Mouse (Mus musculus): Measurements from ENCODE around the gene Gm38392.

Gm38392 gene

DNA sequence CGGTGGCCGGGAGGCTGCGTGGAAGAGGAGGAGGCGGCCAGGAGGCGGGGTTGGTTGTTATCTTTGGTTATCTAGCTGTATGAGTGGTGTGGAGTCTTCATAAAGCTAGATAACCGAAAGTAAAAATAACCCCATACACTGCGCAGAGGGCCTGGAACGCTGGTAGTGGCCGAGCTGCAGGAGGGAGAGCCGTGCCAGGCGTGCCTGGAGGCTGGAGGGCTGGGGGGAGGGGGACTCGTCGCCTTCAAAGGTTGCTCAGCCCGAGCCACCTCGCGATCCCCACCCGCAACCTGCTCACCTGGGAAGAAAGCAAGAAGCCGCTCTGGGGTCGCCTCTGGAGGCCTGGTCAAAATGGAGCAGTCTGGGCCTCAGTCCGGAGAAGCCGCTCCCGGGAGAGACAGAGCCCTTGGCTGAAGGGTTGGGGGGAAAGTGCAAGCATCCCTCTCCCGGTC lies 71.4 kb downstream of the Gm38392 start:
- no peak for DNase-seq (ENCODE audit: low spot score)

DNA sequence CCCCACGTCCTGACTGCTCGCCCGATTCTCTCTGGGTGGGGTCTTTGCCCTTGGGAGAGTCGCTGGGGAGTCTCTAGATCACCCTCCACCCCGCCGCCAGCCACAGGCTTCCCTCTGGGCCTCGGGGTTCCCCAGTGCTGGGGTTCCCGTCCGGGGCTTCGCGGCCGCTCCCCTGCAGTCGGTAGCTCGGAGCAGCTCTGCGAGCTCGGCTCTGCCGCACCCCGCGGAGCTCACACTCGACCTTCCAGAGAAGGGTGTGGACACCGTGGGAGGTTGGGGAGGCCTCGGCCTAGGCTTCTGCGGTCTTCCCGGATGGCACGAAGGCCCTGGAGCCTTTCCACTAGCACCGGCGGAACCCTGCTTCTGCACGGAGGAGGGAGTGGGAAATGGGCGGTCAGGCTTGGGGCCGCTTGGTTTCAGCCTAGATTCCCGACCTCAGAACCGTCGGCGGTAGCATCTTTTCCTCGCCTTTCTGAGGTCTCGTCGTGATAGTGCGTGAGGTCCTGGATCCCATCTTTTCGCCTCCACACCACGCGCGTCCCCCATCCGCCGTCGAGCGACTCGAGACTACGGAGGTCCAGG lies 71.9 kb downstream of the Gm38392 start:
- no peak for DNase-seq (ENCODE audit: low spot score)

DNA sequence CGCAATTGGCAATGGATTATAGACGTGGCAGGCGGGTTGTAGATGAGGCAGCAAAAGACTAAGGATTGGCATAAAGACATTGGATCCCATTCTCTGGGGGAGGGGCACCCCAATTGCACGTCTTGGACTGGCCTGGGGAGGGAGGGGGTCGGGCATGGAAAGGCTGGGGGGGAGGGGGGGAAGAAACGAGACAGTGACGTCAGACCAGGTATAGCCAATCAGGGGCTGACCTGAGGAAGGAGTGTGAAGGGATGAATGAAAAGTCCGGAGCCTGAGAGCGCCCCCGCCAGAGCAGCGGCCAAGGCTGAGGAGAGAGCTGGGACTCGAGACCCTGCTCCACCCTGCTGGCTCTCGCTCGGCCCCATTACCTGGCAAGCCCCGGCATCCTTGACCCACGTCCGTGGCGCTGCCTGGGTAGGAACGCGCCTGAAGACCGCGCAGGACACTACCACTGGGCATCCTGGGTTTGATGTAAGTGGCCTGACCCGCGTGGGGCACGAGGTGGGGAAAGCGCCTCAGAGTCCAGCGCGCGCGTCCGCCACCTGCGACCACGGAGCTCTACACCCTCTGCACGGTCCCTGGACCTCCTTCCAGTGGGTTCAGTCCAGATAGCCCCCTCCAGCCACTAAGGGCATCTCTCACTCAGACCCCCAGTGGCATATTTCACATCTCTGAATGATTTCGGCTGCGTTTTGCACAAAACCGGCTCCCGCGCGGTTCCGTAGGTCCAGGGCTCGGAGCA lies 72.6 kb downstream of the Gm38392 start:
- no peak for DNase-seq (ENCODE audit: low spot score)

DNA sequence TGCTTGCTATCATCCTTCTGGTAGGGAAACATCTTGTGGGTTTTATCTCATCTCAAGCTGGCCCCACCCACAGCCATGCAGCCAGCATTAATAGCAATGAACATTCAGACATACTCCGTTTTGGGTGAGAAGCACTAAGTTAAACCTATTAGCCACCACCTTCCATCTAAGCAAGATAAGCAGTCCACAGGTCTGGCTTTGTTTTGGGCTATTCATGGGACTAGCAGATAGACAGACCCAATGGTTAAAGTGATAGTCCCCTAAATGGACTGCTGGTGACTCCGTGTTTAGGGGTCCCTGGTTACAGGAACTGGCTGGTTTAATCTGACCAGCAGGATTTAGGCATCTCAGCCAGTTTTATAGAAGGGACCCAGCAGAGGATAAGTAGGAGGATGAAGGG lies 74.0 kb downstream of the Gm38392 start:
- no peak for DNase-seq (ENCODE audit: low spot score)

DNA sequence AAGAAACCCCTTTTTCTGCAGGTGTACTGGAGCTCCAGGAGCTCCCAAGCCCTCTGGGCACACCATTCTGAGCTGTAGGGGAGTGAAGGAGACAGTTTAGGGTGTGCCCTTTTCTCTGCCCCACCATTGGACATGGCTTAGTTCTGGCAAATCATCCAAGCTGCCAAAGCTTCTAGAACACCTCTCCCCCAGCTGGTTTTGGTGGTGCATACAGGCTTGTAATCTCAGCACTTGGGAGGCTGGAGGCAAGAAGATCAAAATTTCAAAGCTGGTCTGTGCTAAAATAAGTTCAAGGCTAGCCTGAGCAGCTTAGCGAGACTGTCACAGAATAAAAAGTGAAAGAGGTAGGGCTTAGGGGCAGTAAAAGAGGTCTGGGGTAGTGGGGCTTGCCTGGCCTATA lies 74.7 kb downstream of the Gm38392 start:
- no peak for DNase-seq (ENCODE audit: low spot score)

DNA sequence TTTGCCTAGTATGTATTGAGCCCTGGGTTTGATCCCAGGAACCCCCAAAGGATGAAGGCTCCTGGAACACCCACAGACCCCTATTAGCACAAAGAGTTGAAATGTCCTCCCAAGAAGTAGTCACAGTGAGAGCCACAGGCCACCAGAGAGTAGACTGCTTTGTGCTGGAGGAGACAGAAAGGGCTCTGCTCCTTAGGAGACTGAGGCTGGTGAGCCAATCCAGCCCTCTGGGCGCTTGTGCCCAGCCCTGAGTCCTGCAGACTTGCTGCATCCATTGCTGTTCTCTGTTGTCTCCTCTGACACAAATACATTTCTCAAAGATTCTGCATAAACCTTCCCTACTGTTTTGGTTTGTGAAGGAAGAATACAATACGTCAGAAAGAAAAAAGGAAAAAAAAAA lies 76.1 kb downstream of the Gm38392 start:
- DNase-seq (ENCODE audit: low spot score) = no peak

DNA sequence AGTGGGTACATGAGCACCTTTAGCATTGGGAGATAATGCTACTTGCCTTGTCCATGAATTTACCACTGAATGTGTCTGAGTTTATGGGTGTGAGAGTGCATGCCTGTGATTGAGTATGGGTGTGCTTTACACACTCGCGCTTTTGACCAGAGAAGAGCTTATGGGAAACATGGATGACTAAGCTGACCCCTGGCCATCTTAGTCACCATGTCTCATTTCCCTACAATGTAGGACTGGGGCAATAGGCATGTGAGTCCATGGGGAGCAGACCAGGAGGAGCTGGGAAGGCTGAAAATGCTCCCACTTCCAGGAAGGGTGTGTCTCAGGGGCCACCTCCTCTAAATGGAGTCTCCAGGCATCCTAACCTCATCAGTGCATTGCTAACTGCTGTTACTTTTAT lies 76.9 kb downstream of the Gm38392 start:
- no peak for DNase-seq (ENCODE audit: low spot score)

DNA sequence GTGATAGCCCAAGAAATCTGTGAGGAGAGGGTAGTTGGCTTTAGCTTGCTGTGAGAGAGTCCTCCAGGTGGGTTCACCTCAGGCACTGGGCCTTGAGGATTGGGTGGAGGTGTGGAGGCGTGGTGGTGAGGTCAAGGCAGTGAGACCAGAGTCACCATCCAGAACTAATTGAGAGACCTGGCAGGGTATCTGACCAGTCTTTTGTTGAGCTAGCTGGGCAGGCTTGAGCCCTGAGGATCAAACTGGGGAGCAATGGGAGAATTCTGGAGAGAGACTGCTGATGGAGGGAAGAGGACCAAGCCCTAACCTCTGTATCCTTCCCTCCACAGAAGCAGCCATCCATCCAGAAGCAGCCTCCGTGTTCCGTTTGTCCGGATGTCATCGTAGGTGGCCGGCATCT lies 77.7 kb downstream of the Gm38392 start:
- DNase-seq (ENCODE audit: low spot score) = no peak

DNA sequence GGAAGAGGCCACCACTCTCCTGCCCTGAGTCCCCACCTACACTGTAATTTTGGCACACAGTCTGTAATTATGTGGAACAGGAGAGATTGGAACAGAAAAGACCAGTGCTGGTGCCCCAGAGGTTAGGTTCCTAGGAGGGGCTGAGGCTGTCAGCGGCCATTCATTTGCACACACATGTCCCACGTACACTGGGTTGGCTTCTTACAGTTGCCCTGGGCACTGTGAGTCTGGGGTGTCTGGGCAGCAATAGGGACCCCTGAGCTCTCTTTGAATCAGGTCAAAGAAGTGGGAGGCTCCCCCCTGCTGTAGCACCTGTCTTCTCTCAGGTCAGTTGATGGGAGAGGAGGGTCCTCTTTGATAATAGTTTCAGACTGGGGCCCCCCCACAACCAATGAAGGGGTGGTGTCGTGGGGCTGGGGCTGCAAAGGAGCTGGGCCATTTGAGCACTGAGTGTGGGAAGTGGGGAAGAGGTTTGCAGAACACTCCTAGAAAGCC lies 78.7 kb downstream of the Gm38392 start:
- no peak for DNase-seq (ENCODE audit: low spot score)

DNA sequence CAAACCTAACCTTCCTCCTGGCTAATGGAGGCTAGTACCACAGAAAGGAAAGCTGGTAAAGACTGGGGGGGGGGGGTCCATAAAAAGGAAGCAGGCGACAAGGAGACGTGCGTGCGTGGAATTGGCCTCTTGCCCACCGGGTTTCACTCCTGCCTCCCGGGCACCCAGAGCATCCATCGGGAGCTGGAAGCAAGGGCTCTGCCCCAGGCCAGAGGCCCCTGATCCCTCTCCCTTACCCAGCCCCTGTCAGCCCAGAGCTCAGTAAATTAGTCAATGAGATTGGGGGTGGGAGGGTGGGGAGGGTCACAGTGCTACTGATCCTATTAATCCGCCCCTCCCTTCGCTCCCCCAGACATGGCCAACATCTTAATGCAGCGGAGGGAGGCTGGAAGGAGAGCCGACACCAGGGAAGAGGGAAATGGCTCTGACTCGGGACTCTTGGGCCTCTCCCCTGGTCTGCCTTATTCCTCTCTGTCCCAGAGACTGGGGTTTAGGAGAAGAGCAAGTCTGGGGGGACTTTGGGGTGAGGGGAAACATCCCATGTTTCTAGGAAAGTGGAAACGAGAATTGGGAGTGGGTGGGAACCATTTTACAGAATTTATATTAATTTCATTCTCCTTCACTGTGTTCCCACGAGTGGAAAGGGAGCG lies 79.4 kb downstream of the Gm38392 start:
- DNase-seq (ENCODE audit: low spot score) = no peak

DNA sequence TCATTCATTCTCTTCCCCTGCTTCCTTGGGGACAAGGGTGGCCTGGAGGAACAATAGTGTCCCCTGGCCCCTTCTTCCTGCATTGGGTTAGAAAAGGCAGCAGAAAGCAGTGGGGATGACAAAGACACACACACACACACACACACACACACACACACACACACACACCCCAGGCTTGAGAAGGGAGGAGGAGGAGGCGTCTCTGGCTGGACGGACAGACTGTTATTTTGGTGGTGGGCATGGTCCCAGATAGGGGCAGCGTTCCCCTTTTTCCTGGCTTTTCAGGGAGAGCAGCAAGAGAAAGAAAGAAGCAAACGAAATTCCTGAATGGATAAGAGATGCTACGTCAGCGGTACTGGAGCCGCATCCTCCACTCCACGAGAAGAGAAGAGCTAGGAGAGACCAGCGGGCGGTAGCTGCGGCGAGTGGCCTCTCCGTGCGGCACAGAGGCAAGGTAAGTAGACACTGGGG lies 80.1 kb downstream of the Gm38392 start:
- DNase-seq (ENCODE audit: low spot score) = no peak

DNA sequence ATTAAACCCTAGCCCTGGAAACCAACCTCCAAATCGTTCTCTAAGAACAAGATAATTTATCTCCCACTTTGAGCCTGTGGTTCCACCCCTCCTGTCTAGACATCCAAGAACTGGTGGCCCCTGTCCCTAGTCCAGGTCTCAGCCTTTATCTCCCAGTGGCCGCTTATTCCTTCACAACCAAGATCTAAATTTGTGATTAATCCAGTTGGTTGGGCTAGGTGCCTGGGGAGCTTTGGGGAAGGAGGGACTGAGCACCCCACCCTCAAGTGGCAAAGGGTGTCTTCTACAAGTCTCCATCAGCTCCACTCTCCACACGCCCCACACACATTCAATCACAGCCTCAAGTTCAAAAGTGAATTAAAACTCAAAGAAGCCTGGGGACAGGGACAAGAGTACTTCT lies 80.5 kb downstream of the Gm38392 start:
- no peak for DNase-seq (ENCODE audit: low spot score)

DNA sequence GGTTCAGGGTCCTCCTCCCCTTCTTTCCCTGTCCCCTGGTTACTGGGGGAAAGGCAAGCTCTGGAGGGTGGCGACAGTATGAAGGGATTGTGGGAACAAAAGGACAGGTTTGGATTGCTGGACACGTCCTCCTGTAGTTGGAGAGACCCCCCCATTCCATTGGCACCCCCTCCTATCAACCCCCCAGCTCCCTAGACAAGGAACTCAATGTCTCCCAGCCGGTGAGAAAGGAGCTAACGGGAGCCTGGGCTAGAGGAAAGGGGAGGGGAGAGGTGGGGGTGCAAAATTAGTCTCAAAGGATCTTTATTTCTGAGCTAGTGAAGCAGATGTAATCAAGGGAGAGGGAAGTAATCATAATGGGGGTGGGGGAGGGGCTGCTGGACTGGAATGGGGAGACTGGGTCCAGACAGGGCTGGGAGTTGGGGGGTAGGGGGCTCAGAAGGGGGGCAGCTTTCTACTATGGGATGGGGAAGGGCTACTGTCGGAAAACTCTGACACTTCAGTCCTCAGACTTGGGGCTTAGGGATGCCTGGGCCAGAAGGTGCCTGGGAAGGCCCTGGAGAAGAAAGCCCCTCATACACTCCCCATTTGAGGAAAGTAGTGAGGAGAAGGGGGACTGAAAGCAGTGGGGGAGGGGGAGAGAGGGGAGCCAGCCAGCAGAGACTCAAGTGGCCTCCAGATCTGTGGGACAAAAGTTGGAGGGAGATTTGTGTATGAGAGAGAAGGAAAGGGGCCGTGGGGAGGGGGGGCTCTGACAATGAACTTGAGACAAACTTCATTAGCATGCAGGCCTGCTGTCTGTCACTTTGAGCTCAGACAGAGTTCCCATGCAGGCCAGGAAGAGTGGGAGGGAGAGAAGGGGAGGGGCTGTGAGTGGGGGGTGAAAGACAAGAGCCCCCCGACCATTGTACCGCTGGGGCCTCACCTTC lies 81.2 kb downstream of the Gm38392 start:
- no peak for DNase-seq (ENCODE audit: low spot score)

DNA sequence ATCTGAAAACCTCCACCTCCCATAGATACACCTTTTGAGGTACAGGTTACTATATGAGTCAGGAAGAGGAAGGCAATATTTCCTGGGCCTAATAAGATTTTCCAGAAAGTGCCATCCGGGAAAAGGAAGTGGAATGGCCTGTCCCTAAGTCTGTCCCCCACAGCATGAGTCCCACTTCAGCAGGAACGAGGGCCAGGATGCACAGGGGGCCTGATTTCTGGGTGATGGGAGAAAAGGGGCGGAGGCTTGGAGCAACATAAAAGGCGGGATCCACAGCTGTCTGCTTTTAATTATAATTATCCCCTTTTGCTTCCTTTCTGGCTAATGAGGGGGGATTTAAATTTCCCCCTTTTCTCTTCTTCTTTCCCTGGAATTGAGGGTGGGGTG lies 81.8 kb downstream of the Gm38392 start:
- no peak for DNase-seq (ENCODE audit: low spot score)

DNA sequence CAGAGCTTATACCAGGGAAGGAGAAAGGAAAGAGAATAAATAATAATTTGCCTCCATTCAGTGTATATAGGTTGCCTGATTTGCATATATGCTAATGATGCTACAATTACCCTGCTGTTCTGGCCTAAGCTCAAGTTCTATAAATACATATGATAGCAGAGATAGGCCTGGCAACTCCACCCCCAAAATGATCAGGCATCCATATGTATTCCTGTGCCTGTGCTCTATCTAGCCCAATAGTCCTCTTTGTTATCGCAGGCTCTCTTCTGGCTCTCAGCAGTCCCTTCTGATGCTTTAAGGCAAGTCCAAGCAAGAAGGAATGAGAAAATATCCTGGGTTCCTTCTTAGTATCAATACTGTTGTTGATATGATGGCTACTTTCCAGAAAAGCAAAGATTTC lies 82.3 kb downstream of the Gm38392 start:
- DNase-seq (ENCODE audit: low spot score) = no peak

DNA sequence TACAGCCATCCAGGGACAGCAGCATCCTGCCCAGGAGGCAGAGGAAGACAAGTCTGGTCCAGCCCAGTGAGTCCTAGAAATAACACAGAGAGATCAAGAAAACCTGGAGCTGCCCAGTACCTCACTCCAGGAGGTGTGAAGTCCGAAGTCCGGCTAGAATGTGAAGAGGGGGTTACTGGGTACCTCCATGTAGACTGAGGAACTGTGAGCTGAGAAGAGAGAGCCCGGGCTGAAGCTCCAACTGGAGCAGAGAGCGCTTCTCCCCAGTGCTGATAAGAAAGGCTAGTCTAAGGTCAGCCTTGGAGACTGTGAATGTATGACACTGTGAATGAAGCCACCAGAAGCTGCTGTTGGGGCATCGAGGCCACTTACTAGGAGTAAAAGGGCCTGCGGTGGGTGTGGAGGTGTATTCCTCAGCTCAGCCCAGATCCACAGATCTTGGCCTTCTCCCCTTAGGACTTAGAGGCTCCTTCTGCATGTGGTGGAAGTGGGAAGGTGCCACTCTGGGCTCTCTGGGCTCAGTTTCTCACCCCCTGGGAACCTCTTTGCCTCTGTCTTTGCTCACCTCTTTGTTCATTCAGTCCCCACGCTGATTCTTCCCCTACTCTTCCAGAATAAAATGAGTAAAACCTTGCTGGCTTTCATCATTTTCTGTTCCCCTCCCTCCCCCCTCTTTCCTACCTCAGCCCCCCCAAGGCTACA lies 82.9 kb downstream of the Gm38392 start:
- no peak for DNase-seq (ENCODE audit: low spot score)

DNA sequence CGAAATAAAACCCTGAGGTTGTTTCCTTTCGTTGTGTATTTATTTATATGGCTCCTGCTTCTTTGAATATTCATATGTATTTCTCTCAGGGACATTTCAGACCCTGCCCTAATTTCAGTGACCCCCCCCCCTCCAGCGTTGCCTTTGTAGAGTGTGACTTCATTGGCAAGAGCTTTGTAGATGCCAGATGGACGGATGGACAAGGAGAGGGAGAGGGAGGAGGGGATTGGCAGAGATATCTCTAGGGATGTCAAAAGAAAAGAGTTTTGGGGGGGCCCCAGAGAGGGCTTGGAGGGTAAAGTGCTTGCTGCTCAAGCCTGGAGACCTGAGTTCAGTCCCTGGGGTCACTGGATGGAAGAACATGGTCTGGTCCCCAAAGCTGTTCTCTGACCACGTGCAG lies 83.6 kb downstream of the Gm38392 start:
- DNase-seq (ENCODE audit: low spot score) = no peak

DNA sequence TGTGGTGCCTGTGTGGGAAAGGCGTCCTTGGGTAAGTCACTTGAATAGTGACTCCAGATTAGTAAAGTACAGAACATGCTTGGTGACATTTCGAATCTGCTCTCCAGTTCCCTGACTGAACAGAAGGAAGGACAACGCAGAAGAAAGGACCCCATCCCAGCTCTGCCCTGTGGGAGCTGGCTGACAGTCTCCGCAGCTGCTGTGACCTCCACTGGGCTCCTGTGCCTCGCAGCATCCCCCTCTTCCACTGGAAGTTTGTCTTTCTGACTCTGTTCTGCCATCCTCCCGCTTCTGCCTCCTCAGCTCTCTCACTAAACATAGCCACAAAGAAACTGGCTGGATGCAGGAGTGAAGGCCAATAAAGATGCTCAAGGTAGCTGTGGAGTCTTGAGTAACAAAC lies 84.0 kb downstream of the Gm38392 start:
- no peak for DNase-seq (ENCODE audit: low spot score)

DNA sequence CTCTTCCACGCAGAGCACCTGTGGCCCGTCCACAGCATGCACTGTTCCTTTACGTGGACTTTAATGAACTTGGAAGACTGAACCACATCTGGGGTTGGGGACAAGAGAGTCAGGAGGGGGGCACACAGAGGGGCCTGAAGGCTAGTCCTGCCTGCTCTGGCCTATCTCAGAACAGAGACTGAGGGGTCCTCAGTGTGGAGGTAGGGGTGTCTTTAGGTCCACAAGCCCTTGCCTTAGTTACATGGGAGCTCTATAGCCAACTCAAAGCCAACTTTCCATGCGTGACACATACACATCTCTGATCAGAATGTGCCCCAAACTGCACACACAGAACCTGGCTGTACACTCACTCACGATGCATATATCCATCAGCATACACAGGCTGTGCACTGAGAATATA lies 85.4 kb downstream of the Gm38392 start:
- DNase-seq (ENCODE audit: low spot score) = no peak

DNA sequence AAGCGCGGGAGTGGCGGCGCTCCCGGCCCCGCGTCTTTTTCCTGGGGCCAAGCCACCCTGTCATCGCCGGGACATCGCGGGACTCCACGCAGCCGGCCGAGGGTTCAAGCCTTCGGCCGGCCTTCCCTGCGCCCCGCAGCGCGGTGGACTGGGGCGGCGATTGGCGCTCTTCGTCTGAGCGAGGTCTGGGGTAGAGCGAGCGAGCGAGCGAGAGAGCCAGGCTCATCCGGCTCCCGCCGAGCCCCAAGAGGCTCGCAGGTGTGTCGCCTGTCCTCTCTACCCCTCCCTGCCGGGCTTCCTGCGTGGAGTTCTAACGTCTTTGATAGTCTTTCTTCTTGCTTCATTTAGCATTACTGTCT lies 86.1 kb downstream of the Gm38392 start:
- no peak for DNase-seq (ENCODE audit: low spot score)

DNA sequence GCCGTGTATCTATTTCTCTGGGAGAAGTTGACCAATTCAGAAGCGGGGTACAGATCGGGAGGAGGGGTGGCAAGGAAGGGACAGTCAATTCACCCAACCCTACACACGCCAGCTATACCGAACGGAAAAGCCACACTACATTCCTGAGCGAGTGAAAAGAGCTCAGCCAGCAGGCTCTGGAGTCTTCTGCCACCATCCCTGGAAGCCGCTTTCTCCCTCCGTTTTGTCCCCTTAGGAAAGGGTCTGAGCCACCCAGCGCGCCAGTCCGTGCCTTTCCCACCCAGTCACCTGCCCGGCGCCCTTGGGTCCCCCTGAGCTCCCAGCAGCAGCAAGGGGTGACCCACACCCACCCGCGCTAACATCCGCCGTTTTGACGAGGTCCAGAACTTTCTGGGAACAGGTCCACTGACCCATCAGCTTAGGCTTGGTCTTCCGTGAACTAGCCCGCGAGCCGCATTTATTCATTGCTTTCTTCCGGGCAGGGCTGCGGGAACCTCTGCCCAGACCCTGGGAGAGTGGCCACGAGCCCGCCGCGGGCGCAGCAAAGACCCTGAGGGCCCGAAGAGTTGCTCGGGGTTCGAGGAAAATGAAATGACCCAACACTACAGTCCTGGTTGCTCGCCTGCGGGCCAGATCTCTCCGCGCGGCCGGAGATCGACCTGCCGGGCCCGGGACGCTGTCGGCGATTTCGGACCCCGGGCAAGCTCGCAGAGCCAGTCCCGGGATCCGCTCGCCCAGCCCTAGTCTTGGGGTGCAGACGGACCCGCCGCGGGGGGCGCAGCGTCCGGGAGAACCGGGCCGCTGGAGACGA lies 86.6 kb downstream of the Gm38392 start:
- no peak for DNase-seq (ENCODE audit: low spot score)
